Mouse (Mus musculus) brain, embryonic 18.5 days (tissue): Measurements from ENCODE around the gene Slc6a20a.

Experiments
- DNase-seq: peaks from one replicate; pipeline ENCODE4 v3.0.0-alpha.2; 2012; ENCODE audit warnings: low read depth, low spot score

Gene Slc6a20a

DNA sequence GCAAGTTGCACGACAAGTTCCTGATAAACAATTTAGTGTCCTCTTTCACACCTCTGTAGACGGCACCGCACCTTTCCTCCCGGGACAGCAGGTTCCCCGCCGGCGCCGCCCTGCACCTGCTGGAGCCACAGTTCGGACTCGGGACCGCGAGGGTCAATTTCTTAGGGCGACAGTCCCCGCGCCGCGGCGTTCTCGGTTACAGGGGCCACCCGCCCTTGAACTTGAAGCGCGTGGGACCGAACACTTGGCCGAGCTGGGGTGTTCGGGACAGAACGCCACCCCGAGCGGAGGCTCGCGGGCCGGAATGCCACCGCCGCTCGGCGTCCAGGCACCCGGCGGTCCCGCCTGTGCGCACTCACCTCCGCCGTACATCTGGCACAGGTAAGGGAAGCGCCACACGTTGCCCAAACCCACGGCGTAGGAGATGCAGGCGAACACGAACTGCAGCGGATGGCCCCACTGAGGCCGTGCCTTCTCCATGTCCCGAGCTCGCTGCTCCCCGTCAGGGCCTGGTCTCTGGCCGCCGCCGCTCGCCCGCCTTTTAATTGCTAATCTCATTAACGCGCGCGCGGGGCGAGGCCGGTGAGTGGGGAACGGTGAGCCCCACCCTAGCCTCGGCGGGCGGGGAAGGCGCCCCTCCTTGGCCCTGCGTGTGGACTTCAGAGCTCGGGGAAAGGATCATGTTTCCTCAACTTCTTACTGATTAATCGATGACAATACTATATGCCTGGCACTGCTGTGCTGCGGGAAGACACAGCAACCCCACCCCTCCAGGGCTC lies at the start of gene Slc6a20a, which contains the start of gene Ccr9:
Gene Slc6a20a (minus strand): TSS at position 559 of the 779 bp plus-strand sequence.
Gene Ccr9 (plus strand): TSS at position 113 of the 779 bp plus-strand sequence.
- no peak for DNase-seq

GRCm38 (mm10) chr9:123722737-123723493 lies 44.2 kb upstream of the Slc6a20a start:
- no peak for DNase-seq

DNA sequence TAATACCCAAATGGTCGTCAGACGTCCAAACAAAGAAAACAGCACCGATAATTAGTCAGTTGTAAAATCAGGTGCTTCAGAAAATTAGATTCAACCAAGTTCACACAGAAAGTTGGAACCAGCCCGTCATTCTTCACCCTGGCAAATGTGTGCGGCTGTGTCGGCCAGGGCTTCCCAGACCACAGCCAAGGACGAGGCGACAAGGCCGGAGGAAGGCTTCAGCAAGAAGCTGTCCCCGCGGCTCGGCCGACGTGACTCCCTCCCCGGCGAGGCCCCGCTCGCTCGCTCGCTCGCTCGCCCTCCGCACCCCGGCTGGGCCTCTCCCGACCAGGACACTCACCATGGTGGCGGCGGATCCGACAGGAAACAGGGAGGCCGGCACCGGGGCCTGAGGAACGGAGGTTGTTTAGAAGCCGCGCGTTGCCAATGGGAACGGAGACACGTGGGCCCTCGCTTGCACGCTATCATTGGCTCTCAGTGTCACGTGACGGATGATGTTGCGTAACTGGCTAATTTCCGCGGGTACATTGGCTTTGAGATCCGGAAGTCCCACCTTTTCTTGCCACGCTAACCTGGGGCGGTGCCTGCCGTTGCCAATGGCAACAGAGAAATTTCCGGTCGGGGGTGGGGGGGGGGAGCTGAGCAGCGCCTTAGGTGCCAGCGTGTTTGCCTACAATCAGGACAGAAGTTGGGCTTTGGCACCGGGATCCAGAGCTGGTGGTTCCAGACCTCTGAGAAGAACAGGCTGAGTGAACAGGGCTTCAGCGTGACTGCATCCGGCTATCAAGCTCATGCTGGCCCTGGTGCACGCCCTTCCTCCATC lies 38.7 kb upstream of the Slc6a20a start, which contains the start of gene Lztfl1:
Gene Lztfl1 (minus strand): TSS at position 512 of the 823 bp plus-strand sequence.
- DNase-seq, result peak; percentile 98

GRCm38 (mm10) chr9:123716301-123716700 lies 37.6 kb upstream of the Slc6a20a start:
- DNase-seq, result no peak

- no peak for DNase-seq
Observed at GRCm38 (mm10) chr9:123713111-123713510, 34.4 kb upstream of the Slc6a20a start.

DNA sequence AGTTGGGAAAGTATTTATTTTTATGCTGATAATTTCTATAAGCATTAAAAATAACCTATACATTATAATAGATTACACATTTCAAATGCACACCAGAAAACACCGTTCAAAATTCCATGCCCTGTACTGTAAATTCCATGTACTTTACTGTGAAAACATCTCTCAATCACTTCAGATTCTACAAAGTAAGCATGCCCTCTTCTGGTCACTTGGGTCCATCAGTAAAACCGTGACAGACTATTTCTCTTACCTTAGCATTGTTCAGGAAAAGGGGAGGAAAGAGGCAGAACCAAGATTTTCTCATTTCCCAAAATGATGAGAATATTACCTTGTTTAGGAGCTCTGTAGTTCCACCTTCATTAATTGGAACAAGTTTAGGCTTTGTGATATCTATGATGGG lies 30.5 kb upstream of the Slc6a20a start:
- no peak for DNase-seq

- DNase-seq, result no peak
Observed at GRCm38 (mm10) chr9:123701822-123702221, 23.1 kb upstream of the Slc6a20a start.

- DNase-seq, result no peak
Observed at GRCm38 (mm10) chr9:123695634-123696302, 17.1 kb upstream of the Slc6a20a start.

DNA sequence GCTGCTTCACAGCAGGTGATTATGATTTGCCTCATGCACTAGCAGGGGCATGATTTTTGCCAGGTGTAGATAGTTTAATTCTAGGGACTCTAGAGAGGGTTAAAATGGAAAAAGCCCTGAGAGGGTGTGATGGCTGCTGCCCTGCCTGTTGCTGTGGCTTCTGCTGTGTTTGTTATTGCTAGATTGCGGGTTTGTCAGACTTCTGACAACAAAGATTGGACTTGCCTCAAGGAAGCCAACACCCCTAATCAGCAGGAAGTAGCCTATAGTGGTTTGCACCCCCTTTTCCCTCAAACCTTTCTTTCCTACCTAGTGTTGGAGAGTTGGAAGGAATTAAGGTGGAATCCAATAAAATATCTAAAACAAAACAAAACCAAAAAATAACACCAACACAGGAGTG lies 9.5 kb upstream of the Slc6a20a start:
- DNase-seq, result no peak

- no peak for DNase-seq
Observed at GRCm38 (mm10) chr9:123686206-123686605, 7.5 kb upstream of the Slc6a20a start.

DNA sequence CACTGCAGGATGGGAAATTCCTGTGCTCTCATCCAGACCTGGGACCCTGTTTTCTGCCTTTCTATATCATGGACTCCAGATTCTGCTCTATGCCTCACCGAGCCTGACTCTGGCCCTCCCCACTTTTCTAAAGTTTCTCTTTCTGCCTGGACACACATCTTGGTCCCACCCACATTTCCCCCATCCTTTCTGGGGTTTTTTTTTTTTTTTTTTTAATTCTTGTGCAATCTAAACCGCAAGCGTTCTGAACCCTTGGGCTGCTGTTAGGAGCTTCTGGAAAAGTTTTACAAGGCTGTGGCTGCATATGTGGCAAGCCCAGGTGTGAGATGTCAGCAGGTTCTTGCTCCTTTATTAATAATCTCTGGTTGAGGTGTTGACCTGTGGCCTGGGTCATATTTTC lies 5.0 kb upstream of the Slc6a20a start:
- DNase-seq, result no peak

DNA sequence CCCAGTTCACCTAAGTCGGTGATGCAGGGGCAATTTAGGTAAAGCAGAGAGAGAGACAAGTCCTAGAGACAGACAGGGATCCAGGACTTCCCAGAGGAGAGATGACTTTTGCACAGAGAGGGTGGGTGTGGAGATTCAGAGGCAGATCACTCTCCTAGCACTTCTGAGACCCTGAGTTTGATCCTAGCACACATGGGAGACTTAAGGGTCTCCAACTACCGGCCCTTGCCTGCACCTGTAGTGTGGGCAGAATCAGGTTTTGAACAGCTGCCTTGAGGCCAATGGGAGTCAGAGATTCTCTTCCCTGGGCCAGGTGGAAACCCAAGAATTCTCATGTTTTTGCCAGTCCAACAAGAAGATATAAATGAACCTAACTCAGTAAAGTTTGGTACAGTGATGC lies 513 bp upstream of the Slc6a20a start:
- no peak for DNase-seq

- no peak for DNase-seq
Observed at GRCm38 (mm10) chr9:123665645-123666044, 13.0 kb downstream of the Slc6a20a start.

GRCm38 (mm10) chr9:123659986-123660676 lies 18.6 kb downstream of the Slc6a20a start:
- peak; percentile 10 for DNase-seq

- DNase-seq, result no peak
Observed at GRCm38 (mm10) chr9:123658981-123659380, 19.7 kb downstream of the Slc6a20a start.

- DNase-seq, result no peak
Observed at GRCm38 (mm10) chr9:123657457-123657856, 21.2 kb downstream of the Slc6a20a start.

- no peak for DNase-seq
Observed at GRCm38 (mm10) chr9:123651369-123651768, 27.3 kb downstream of the Slc6a20a start.

- DNase-seq, result no peak
Observed at GRCm38 (mm10) chr9:123649785-123650511, 28.7 kb downstream of the Slc6a20a start.

- DNase-seq, result no peak
Observed at GRCm38 (mm10) chr9:123640106-123640505, 38.6 kb downstream of the Slc6a20a start.

DNA sequence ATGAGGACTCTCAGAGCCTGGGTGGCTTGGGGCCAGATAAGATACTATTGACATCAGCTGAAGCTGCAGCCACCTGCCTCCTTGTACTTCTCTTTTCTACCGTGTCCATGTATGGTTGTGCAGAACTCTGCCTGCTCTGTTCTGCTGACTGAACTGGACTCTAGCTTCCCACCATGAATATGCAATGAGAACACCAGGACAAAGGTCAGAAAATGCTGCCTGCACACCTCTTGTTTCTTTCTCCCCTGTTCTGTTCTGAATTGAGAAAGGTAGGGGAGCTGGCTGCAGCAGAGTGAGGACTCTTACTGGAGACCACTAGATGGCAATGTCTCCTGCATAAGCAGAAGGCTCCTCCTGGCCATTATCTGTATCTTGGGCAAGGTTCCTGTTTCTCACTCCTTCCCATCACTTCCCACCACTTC lies 40.0 kb downstream of the Slc6a20a start:
- DNase-seq, result no peak
